Mouse (Mus musculus) monocyte, adult 5-6 weeks (primary cell): ENCODE measurements around the gene Cd33. TPM values are rescaled to one million over a fixed set of nuclear protein-coding genes. Genes with fewer than 3 reads are reported as not detected.

Experiments
- total RNA-seq: library from RNA; stranded (forward); fragments of 200-1000, 200-491, 200-594 nt; gene quantifications from 3 replicates; pipeline ENCODE4 v1.2.3, GENCODE M21; 2017

Gene Cd33
- total RNA-seq, 1 experiment from 2014 or later: 6.2 TPM

Other genes starting within 250 kb of the Cd33 start
- gene Zfp715, start 231.1 kb downstream of the Cd33 start, total RNA-seq: 21.8 to 30.9 TPM (median 27.9 TPM) in 3 replicates
- 0.78 to 26.1 TPM (median 21.4 TPM) in 3 replicates for gene Siglecf, start 193.1 kb downstream of the Cd33 start, total RNA-seq
- gene Siglecg, start 136.2 kb downstream of the Cd33 start, total RNA-seq: 14.3 to 27.1 TPM (median 21.6 TPM) in 3 replicates
- 0.49 TPM in 1 of 3 replicates, not detected in the others for gene Lim2, start 116.8 kb downstream of the Cd33 start, total RNA-seq
- gene Nkg7, start 107.4 kb downstream of the Cd33 start, total RNA-seq: 289 to 1,005 TPM (median 345 TPM) in 3 replicates
- gene Cldnd2, start 103.6 kb downstream of the Cd33 start, total RNA-seq: 3.2 TPM in 1 of 3 replicates, not detected in the others
- gene Etfb, start 100.3 kb downstream of the Cd33 start, total RNA-seq: 178 to 222 TPM (median 221 TPM) in 3 replicates
- not detected in 3 replicates for gene Gm45233, start 100.3 kb downstream of the Cd33 start, total RNA-seq
- 1.2 to 6.7 TPM (median 2.9 TPM) in 3 replicates for gene Vsig10l, start 81.3 kb downstream of the Cd33 start, total RNA-seq
- gene Iglon5, start 54.4 kb downstream of the Cd33 start, total RNA-seq: not detected in 3 replicates
- gene 4931406B18Rik, start 38.5 kb downstream of the Cd33 start, total RNA-seq: not detected in 3 replicates
- 2.2 to 8.1 TPM (median 3.0 TPM) in 3 replicates for gene Zfp658, start 17.8 kb upstream of the Cd33 start, total RNA-seq
- gene Zfp719, start 35.2 kb upstream of the Cd33 start, total RNA-seq: 4.9 to 7.5 TPM (median 6.8 TPM) in 3 replicates
- 0.43 TPM in 1 of 3 replicates, not detected in the others for gene Zfp819, start 62.7 kb upstream of the Cd33 start, total RNA-seq
- gene Ceacam18, start 90.3 kb upstream of the Cd33 start, total RNA-seq: not detected in 3 replicates
- gene Siglece, start 115.7 kb upstream of the Cd33 start, total RNA-seq: 5.3 to 8.1 TPM (median 5.7 TPM) in 3 replicates
- 3.4 to 6.1 TPM (median 5.4 TPM) in 3 replicates for gene Ctu1, start 127.6 kb upstream of the Cd33 start, total RNA-seq
- not detected in 3 replicates for gene Klk14, start 146.0 kb upstream of the Cd33 start, total RNA-seq
- gene Klk13, start 168.1 kb upstream of the Cd33 start, total RNA-seq: not detected in 3 replicates
- gene Klk12, start 224.5 kb upstream of the Cd33 start, total RNA-seq: not detected in 3 replicates
- not detected in 3 replicates for gene Klk11, start 230.2 kb upstream of the Cd33 start, total RNA-seq
- not detected in 3 replicates for gene Klk10, start 236.6 kb upstream of the Cd33 start, total RNA-seq
- not detected in 3 replicates for gene Klk9, start 247.5 kb upstream of the Cd33 start, total RNA-seq